Mouse (Mus musculus) layer of hippocampus, adult 8-10 months (tissue): ENCODE measurements around the gene Faf1. TPM values are rescaled to one million over a fixed set of nuclear protein-coding genes. Genes with fewer than 3 reads are reported as not detected.

Source experiments
- DNase-seq, 2 experiments: peaks; one replicate each; pipeline ENCODE4 v3.0.0; 2022; ENCODE audit warnings: low spot score in 2 of 2
- total RNA-seq, 4 experiments: library from RNA; stranded (reverse); gene quantifications; 2 replicates each; pipeline ENCODE4 v1.2.4; 2022

The Faf1 gene
- total RNA-seq, 4 experiments from 2014 or later: 22.9 to 26.6 (median 24.3) TPM

DNA sequence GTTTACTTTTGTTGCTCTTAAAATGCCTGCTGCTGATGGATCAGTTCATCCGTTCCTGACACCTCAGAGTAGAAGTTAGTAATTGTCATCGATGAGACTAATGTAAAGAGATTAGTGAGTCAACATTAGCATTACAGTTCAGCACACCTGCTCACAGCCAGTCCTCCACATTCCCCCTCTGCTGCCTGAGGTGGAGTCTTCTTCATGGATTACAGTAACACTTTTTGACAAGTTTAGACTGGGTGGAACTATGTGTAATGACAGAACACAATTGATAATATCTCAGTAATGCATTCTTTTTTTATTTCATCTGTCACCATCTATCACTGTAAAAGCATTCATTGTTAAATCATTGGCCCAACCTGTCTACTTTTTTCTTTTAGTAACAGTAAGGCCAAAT is 224.7 kb downstream of the Faf1 start:
- DNase-seq: no peak

DNA sequence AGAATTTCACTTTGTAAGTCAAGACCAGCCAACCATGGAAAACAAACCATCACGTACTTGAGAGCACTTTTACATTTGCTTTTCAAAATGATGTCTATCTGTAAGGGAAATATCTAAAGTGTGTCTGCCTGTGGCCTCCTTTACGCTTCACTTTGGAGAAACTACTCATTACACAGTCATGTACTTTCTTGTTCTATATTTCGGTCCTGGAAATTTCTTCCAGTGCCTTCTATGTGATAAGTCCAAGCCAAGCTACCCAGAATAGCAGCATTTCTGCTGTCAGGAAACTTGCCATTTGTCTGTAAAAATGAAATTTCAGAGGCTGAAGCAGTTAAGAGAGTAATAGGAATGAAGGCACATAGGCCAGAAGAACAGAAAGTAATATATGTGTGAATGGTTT is 228.1 kb downstream of the Faf1 start:
- no peak for DNase-seq

DNA sequence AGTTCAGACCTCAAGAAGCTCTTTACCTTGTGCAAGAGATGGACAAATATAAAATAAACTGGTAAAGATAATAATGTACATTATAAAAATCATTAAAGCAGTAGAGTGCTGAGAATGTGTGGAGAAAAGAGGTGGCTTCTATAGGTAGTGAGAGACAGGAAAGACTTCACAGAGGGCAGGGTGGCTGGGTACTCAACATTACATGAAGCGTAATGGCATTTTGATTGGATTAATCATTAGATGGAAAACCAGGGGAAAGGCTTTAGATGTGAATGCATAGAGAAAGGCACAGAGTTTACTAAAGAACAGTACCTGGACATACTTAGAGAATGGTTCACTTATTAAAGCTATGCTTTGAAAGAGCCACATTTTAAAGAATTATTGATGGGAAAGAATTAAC is 252.7 kb downstream of the Faf1 start:
- no peak for DNase-seq

DNA sequence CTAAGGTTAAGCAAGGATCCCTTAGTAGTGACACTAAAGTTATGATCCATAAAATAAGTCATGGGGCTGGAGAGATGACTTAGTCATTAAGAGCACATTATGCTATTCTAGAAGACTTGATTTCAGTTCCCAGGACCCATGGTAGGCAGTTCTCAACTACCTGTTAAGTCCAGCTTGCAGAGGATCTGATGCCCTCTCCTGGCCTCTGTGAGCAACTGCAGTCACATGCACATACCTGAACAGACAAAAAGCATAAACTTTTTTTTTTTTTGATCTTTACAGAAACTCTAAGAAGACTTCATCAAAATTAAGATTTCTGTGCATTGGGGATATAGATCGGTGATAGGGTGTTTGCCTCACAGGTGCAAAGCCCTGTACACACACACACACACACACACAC is 254.1 kb downstream of the Faf1 start:
- no peak for DNase-seq

DNA sequence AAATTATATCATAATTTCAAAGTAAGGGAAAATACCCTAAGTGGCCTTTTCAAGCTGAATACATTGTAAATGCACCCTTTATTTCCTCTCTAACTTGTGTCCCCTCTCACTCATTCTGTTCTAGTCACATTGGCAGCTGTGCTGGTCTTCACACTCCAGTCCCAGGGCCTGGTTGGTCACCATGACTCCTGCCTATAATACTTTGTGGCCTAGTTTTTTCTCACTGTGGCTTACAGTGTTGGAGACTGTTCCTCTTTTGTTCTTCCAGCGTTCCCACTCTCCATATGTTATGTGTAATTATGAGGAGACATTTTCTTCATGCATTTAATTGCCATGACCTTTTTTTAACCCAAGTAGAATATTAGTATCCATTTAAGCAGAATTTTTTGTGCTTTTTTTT is 254.5 kb downstream of the Faf1 start:
- no peak for DNase-seq

DNA sequence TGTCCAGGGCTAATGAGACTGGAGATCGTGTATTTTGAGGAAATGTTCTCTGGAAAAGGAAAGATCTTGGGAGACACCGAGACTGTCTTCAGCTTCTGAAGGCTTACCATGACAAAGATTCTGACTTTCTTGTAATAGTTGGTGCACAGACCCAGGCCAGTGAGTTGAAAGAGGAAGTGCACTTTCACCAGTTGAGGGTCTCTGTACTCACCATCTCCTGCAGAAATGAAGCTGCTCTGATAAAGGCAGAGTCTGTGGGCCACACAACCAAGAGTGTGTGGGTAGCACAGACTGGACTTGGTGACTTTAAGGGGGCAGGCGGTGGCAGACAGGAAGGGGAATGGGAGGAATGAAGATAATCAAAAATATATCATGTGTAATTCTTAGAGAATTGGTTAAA is 260.2 kb downstream of the Faf1 start:
- DNase-seq: no peak

DNA sequence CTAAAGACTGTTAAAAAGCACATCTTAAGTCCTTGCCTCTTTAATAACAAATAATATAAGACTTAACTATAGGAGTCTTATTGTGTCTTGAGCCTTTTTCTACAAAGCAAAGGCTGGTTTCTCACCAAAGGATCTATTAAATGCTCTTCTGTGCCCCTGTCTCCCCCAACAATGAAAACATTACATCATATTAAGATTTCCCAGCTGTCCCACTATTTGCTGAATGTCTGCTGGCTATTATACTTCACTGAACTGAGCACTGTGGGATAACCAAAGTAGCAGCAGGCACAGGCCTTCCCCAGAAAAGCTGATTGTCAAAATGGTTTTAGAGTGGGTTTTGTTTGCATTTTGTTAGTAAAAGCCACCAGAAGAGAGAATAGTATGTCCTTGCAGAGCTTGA is 262.9 kb downstream of the Faf1 start:
- DNase-seq: no peak

DNA sequence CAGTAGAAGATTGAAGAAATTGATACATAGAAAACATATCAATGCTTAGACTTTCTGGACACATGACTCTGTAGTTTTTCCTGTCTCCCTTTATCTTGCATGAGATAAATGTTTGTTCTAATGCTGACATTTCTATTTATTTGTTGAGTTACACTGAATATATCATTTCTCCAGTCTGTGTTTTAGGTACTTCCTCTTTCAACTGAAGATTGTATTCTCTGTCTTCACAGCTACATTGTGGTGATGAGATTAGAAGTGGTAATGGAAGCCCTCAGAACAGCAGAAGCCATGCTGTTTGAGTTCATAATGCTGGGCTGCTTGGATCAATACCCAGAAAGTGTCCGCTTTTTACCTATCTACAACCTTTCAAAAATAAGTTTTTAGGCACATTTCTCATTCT is 269.2 kb downstream of the Faf1 start:
- no peak for DNase-seq

DNA sequence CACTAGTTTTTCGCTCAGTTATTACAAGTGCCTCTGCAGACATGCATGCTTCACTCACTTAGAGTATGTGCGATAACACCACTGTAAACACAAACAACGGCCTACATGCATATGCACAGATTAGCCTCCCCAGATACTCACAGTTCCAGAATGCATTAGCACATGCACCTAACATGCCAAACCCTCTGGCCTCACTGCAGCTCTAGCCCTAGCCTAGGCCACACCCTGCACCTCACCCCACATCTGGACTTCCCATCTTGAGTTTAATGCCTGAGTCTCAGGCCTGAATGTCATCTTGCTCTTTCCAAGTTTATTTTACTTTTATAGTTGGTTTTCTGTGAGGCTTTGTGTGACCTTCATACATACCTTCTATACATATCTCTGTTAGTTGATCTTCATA is 272.9 kb downstream of the Faf1 start:
- DNase-seq: no peak

DNA sequence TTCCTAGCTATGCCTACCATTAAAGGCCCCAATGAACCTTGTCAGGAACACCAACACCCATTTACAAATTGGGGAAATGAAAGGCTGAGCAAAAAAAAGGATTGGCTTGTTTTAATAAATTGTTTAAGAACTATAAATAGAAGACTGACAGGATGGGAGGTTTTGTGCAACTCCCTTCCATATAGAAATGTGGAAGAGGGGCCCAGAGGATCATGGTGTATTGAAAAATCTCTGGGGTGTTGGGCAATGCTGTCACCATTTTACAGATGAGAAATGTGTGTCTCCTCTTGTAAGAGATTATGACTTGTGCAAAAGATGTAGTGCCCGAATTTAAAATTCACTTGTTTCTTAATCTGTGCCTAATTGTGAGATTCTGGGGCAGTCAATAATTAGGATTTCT is 277.1 kb downstream of the Faf1 start:
- no peak for DNase-seq

DNA sequence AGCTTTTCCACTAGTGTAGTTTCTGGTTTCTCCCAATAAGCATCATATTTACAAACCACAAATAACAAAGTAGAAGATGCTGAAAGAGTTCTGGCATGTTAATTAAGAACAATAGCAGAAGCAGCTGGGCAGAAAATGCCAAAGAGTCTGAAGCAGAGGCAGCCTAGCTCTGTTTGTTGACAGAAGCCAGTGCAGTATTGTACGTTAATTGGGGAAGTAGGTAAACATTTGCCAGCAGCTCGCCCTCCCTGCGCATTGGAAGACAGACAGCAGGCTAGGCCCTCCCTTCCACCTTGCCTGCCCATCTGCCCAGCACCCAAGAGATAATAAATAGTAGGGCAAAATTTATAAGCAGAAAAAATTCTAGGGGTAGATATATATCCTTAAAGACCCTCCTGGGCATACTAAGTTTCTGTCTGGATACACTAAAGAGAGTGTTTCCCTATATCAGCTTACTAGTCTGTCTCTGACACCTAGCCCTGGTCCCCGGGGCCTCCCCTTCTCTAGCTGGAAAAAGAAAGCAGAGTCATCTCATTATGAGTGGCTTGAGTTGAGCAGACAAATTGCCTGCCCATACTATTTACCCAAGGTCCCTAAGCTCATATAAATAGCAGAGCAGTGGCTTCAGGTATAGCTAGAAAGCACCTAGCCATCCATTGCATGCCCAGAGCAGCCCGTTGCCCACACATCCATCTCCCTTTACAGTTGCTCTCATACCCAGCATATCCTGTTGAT is 284.0 kb downstream of the Faf1 start:
- no peak for DNase-seq

DNA sequence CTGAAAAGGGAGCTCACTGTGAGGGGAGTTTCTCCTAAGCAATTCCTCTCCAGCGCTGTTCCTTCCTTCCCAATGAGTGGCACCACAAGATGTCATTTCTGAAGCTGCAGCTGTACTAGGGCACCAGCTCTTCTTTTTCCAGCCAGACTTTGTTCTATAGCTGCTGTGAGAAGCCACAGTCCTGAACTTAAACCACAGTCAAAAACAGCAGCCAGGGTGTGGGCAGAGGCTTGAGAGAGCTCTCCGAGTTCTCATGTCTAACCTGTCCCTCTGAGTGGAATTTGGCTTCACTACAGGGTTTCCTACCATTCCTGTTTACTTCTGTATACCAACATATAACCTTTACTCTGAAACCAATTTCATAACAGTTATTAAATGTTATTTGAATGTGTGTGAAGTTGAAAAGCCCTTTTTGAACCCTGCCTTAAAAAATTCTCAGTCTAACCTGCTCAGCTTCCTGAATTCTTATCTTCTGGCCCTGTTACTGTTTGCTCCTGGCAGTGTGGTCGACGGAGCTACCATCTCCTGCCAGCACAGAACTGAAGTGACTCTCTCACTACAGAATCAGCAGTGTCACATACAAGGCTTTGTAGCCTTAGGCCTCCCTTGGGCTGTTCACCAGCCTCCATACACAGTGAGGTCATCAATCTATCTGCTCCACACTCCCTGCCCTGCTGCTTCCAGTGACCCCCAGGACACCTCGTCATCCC is 287.3 kb downstream of the Faf1 start:
- DNase-seq: no peak

DNA sequence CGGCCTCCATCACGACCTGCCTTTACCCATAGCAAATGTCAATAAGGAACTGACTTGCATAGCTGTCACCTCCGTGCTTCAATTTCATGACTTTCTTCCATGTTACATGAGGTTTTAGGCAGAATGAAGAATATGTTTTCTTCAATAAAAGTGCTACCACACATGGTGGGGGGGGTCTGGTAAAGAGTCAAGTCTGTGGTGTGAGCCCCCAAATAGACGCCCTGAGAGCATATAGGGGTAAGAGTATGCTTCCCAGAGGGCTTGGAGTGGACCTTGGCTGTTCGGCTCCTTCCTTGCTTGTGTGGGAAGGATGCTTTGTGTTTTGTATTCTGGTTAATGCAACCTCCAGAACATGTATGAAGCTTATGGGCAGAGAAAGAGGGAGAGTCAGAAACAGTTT is 293.2 kb downstream of the Faf1 start:
- DNase-seq: no peak

DNA sequence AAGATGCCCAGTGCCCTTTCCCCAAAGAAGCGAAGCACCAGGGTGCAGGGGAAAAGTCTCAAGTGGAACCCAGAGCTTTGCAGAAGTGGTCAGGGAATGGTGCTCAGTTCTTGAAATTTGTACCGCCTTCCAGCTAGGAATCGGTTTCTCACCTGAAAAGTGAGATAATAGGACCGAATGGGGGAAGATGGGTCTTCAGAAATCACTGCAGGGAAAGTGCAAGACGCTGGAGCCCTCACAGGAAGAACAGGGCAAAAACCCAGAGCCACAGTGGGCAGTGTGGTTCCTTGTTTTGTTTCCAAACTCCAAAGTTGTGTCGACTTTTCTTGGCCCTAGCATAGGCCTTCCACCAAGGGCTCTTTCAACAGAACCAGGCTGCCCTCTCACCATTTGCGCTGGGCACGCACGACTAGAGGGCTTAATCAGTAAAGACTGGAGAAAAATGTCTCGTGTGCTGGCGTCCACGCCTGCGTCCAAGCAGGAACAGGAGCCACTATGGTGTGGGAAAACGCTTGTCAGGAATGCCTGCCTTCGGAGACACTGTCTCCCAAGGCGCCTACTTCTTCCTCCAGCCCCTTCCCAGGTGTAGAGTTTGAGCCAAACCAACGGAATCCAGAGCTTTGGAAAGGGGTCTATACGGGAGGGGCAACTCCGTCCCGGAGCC is 297.7 kb downstream of the Faf1 start:
- no peak for DNase-seq

DNA sequence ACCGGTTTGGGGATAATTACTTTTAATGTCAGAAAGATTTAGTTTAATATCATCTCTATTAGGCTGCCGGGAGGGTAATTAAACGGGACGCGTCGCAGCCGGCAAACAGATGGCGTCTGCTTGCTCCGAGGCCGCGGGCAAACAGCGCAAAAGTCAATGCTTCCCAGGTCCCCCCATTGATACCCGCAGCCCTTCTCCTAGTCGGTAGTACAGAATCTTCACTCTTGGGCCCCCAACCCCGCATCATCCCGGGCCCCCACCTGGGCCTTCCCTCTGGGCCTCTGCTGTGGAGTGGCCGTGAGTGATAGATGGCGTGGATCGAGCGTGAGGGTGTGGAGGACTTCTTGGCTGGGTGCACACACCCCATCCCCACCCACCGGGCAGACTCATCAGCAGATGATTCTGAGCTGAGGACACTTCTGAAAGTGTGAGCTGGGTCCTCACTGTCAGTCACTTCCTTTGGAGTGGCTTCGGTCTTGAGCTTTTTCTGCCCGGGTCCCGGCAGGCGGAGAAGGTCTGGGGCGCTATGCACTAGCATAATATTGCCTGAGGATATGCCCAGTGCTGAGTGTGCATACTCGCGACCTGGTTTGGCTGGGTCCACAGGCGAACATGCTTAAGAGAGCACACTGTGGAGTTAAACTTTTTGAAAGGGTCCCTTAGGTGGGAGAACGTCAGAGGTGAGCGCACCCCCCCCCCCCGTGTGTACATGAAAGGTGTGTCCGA is 298.4 kb downstream of the Faf1 start:
- no peak for DNase-seq

DNA sequence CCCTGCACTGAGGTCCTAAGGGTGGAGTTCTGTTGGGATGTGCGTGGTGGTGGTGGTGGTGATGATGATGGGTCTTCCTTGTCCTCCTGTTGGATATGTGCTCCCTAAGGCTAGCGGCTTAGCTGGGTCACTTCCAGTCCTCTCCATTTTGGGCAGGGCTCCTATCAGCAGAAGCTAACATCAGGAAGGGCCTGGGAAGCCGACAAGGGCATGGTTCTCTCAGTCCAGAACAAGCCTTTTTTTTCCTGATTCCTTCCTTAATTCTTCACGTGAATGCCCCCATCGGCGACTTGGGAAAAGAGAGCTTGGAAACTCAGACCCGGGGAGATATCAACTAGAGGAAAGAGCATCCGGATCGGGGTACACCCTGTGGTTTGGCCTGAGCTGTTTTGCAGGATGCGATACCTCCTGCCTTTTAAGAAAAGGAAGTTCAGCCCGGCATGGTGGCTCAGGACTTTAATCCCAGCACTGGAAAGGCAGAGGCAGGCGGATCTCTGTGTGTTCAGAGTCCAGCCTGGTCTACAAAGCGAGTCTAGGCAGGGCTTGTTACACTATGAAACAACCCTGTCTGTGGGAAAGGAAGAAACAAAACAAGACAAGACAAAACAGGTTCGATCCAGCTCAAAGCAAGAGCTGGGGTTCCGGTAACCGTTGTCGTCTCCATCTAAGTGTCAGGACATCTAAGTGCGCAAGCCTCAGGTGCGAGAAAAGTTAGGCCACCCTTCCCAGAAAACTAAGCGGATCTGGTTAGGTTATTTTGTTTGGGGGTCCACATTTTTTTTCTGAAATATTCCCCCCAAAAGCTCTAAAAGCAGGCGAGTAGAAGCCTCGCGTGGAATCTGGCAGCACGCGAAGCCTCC is 299.2 kb downstream of the Faf1 start:
- no peak for DNase-seq

DNA sequence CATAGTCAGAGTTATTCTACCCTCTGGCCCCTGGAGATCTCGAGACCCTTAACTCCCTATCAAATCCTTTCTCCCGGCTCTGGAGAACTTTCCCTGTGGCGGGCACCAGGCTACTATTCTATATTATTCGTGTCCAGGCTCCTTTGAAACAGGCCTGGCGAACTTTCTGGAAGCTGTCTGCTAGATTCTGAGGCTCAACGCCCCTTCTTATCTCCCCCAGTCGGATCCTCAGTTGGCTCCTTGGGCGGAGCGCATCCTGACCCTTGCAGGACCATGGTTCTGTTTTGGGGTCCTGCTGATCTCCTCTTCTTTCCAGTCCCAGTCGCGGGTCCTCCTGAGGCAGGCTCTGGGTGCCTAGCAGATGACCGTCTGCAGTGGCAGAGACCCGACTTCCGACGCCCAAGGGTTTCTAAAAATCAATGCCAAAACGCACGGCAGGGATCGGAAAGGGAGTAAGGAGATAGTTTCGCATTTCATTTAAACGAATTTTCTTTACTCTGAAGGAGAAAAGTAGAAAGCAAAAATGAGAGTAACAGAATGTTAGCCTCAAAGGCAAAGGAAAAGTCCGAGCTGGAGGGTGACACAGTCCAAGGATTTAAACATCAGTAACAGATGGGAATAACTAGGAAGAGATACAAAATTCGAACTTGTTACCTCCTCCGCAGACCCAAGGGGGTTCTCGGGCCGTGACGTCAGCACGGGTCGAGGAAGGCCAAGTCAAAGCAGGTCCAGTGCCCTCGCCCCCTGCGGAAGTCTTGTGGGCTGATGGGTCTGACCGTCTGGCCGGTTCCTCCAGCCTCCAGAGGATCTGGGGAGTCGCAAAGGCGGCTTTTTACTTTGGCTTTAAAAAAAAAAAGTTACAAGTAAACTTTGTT is 300.1 kb downstream of the Faf1 start:
- no peak for DNase-seq

DNA sequence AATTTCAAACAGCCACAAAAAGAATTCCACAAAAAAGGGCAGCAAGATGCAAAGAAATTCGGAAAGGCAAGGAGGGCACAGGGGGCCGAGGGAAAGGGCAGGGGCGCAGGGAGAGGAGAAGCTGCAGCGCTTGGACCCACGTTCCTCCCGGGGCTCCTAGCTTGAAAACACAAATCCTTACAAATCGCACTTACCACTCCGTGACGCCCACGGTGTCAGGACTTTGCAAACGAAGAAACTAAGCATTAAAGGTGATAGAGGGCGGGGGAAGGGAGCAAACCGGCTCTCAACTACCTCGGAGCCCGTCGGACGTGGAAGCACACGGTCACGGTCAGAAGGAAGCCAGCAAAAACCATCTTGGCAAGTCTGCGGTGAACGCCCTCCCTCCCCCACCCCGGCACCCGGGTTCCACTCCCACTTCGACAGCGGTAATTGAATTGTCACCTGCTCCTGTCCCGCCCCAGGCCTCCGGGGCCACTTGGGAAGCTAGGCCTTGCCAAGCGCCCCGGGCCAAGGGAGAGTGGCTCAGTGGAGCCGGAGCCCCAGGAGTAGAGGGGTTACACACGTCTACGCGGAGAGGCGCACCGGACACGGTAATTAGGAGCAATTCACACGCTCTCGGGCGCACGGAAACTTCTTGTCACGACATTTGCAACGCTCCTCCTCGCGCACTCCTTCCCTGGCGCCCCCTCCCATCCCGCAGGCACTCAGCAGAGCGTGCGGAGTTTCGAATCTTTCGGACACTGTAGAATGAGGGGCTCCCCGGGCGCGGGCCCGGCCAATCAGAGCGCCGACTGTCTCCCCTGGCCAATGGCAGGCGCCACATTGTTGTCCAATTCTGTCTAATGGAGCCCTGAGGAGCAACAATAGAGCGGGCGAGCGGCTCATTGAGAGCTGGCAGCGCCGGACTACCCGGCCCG is 301.0 kb downstream of the Faf1 start, which contains the start of gene Dmrta2:
TSS of gene Dmrta2 (plus strand) at position 906 of the 920 bp plus-strand sequence.
- DNase-seq: peak in 1 of 2 experiments; percentile 48
